Mouse (Mus musculus) heart, embryonic 13.5 days (tissue): ENCODE measurements around the gene Dscam. TPM values are rescaled to one million over a fixed set of nuclear protein-coding genes. Genes with fewer than 3 reads are reported as not detected.

Source experiments
- ATAC-seq: fragments of 200-750 bp; cut with Nextera tagmentation; 2 replicates; pipeline ENCODE4 v1.8.0; 2017; ENCODE audit warnings: moderate TSS enrichment; ENCODE audit not compliant: insufficient number of reproducible peaks, low FRiP score, low TSS enrichment; ENCODE audit errors: extremely low read depth
- H3K27ac ChIP-seq: fragments of 300-500 bp; sonication (generic); replicated peaks from 2 replicates; pipeline ENCODE4 v1.5.1; 2015; ENCODE audit warnings: moderate library complexity, mild to moderate bottlenecking, inconsistent platforms
- H3K27me3 ChIP-seq: fragments of 300-500 bp; sonication (generic); replicated peaks from 2 replicates; pipeline ENCODE4 v1.6.1; 2015; ENCODE audit warnings: mild to moderate bottlenecking, inconsistent platforms
- H3K36me3 ChIP-seq: fragments of 300-500 bp; sonication (generic); 2 replicates; pipeline ENCODE4 v1.6.1; 2015; ENCODE audit warnings: mild to moderate bottlenecking, inconsistent platforms
- H3K4me1 ChIP-seq: fragments of 300-500 bp; sonication (generic); 2 replicates; pipeline ENCODE4 v1.6.1; 2015; ENCODE audit warnings: inconsistent platforms
- H3K4me2 ChIP-seq: fragments of 300-500 bp; sonication (generic); 2 replicates; pipeline ENCODE4 v1.6.1; 2015; ENCODE audit warnings: inconsistent platforms, mild to moderate bottlenecking, moderate library complexity
- H3K4me3 ChIP-seq: fragments of 300-500 bp; sonication (generic); 2 replicates; pipeline ENCODE4 v1.5.1; 2015; ENCODE audit warnings: moderate library complexity, mild to moderate bottlenecking, inconsistent platforms
- H3K9ac ChIP-seq: fragments of 300-500 bp; sonication (generic); 2 replicates; pipeline ENCODE4 v1.6.1; 2015; ENCODE audit warnings: inconsistent platforms, mild to moderate bottlenecking, moderate library complexity
- H3K9me3 ChIP-seq: fragments of 300-500 bp; sonication (generic); 2 replicates; pipeline ENCODE4 v1.6.1; 2016; ENCODE audit warnings: inconsistent platforms
- WGBS: fragments of 180-500 bp; shearing (Covaris S2); methylation state at CpG from one replicate; pipeline ENCODE4 v1.1.7; 2015; ENCODE audit warnings: mixed read lengths; 5-methylcytosine and 5-hydroxymethylcytosine counted together
- polyA plus RNA-seq: library from polyadenylated mRNA; unstranded; fragments of >200 nt; fragmentation: Nextera tagmentation; extraction: Ambion mirVana; gene quantifications from 2 replicates; pipeline ENCODE4 v1.2.1, GENCODE M21; 2015

Dscam gene
- polyA plus RNA-seq, 1 experiment from 2014 or later, result not detected

- Histone ChIP-seq H3K36me3 (no peaks in the 10 kb centered on the region), H3K27ac (no peak overlapping the region), H3K4me2 (no peak overlapping the region), H3K9ac (no peak overlapping the region), H3K9me3 (no peaks in the 10 kb centered on the region), H3K4me3 (no peak overlapping the region), H3K4me1 (peaks cover 34% of the 10 kb centered on the region), H3K27me3 (no peaks in the 10 kb centered on the region)
- 69% methylated on average over 4 of the region's 4 CpGs for WGBS
- ATAC-seq, result no peak
Measured at GRCm38 (mm10) chr16:96855060-96855459, 315.5 kb downstream of the Dscam start.

- ATAC-seq, result no peak
- peaks cover 13% of the 10 kb centered on the region for H3K4me1 ChIP-seq
- H3K4me2 ChIP-seq, result no peak overlapping the region
- no peak overlapping the region for H3K4me3 ChIP-seq
- H3K9me3 ChIP-seq, result no peaks in the 10 kb centered on the region
- no peak overlapping the region for H3K9ac ChIP-seq
- no peaks in the 10 kb centered on the region for H3K36me3 ChIP-seq
- WGBS, result 10% methylated on average over 4 of the region's 4 CpGs
- H3K27me3 ChIP-seq, result no peaks in the 10 kb centered on the region
- no peak overlapping the region for H3K27ac ChIP-seq
Measured at GRCm38 (mm10) chr16:96852383-96852782, 318.2 kb downstream of the Dscam start.

GRCm38 (mm10) chr16:96848916-96849315 lies 321.6 kb downstream of the Dscam start:
- Histone ChIP-seq H3K4me2 (no peak overlapping the region), H3K27ac (no peak overlapping the region), H3K9ac (no peak overlapping the region), H3K9me3 (no peaks in the 10 kb centered on the region), H3K36me3 (no peaks in the 10 kb centered on the region), H3K4me1 (peaks cover 4% of the 10 kb centered on the region; the same call in 1 of the 2 replicates), H3K4me3 (no peak overlapping the region), H3K27me3 (no peaks in the 10 kb centered on the region)
- ATAC-seq, result no peak
- 77% methylated on average over 6 of the region's 6 CpGs for WGBS

- Histone ChIP-seq H3K9me3 (no peaks in the 10 kb centered on the region), H3K4me3 (no peak overlapping the region), H3K9ac (no peak overlapping the region), H3K36me3 (no peaks in the 10 kb centered on the region), H3K4me2 (no peak overlapping the region), H3K27me3 (no peaks in the 10 kb centered on the region), H3K4me1 (no peaks in the 10 kb centered on the region), H3K27ac (no peak overlapping the region)
- ATAC-seq, result no peak
- WGBS, result 39% methylated on average over 1 of the region's 1 CpGs
Measured at GRCm38 (mm10) chr16:96846585-96846984, 324.0 kb downstream of the Dscam start.

GRCm38 (mm10) chr16:96846113-96846512 lies 324.4 kb downstream of the Dscam start:
- H3K27me3 ChIP-seq, result no peaks in the 10 kb centered on the region
- no peaks in the 10 kb centered on the region for H3K36me3 ChIP-seq
- WGBS, result 70% methylated on average over 3 of the region's 3 CpGs
- no peaks in the 10 kb centered on the region for H3K4me1 ChIP-seq
- H3K4me3 ChIP-seq, result no peak overlapping the region
- no peaks in the 10 kb centered on the region for H3K9me3 ChIP-seq
- no peak overlapping the region for H3K27ac ChIP-seq
- H3K4me2 ChIP-seq, result no peak overlapping the region
- H3K9ac ChIP-seq, result no peak overlapping the region
- ATAC-seq, result no peak

GRCm38 (mm10) chr16:96845475-96846098 lies 325.0 kb downstream of the Dscam start:
- H3K4me3 ChIP-seq, result no peak overlapping the region
- no peaks in the 10 kb centered on the region for H3K36me3 ChIP-seq
- no peak overlapping the region for H3K27ac ChIP-seq
- H3K4me1 ChIP-seq, result no peaks in the 10 kb centered on the region
- no peak overlapping the region for H3K4me2 ChIP-seq
- H3K9me3 ChIP-seq, result no peaks in the 10 kb centered on the region
- H3K9ac ChIP-seq, result no peak overlapping the region
- ATAC-seq, result no peak
- H3K27me3 ChIP-seq, result no peaks in the 10 kb centered on the region
- 73% methylated on average over 3 of the region's 3 CpGs for WGBS

- no peaks in the 10 kb centered on the region for H3K36me3 ChIP-seq
- H3K9me3 ChIP-seq, result no peaks in the 10 kb centered on the region
- WGBS, result 66% methylated on average over 9 of the region's 9 CpGs
- no peak for ATAC-seq
- H3K27ac ChIP-seq, result no peak overlapping the region
- H3K27me3 ChIP-seq, result no peaks in the 10 kb centered on the region
- H3K4me1 ChIP-seq, result no peaks in the 10 kb centered on the region
- no peak overlapping the region for H3K4me2 ChIP-seq
- H3K9ac ChIP-seq, result no peak overlapping the region
- H3K4me3 ChIP-seq, result no peak overlapping the region
Measured at GRCm38 (mm10) chr16:96843691-96844400, 326.7 kb downstream of the Dscam start.

GRCm38 (mm10) chr16:96842829-96843360 lies 327.7 kb downstream of the Dscam start:
- no peaks in the 10 kb centered on the region for H3K4me1 ChIP-seq
- H3K27me3 ChIP-seq, result no peaks in the 10 kb centered on the region
- no peak overlapping the region for H3K4me3 ChIP-seq
- no peak overlapping the region for H3K4me2 ChIP-seq
- no peak for ATAC-seq
- H3K27ac ChIP-seq, result no peak overlapping the region
- H3K36me3 ChIP-seq, result no peaks in the 10 kb centered on the region
- H3K9ac ChIP-seq, result no peak overlapping the region
- 79% methylated on average over 3 of the region's 3 CpGs for WGBS
- no peaks in the 10 kb centered on the region for H3K9me3 ChIP-seq

GRCm38 (mm10) chr16:96819649-96820048 lies 350.9 kb downstream of the Dscam start:
- ATAC-seq, result no peak
- Histone ChIP-seq H3K4me2 (no peak overlapping the region), H3K27ac (no peak overlapping the region), H3K4me3 (no peak overlapping the region), H3K9me3 (no peaks in the 10 kb centered on the region), H3K4me1 (no peaks in the 10 kb centered on the region), H3K27me3 (peaks cover 7% of the 10 kb centered on the region; the same call in 1 of the 2 replicates), H3K9ac (no peak overlapping the region), H3K36me3 (no peaks in the 10 kb centered on the region)
- 22% methylated on average over 16 of the region's 16 CpGs for WGBS

- no peak overlapping the region for H3K9ac ChIP-seq
- no peaks in the 10 kb centered on the region for H3K27me3 ChIP-seq
- H3K4me1 ChIP-seq, result peaks cover 13% of the 10 kb centered on the region; the same call in 1 of the 2 replicates
- no peak overlapping the region; the same call in 1 of the 2 replicates for H3K27ac ChIP-seq
- no peaks in the 10 kb centered on the region for H3K9me3 ChIP-seq
- no peak for ATAC-seq
- H3K4me2 ChIP-seq, result no peak overlapping the region
- WGBS, result 82% methylated on average over 1 of the region's 1 CpGs
- no peaks in the 10 kb centered on the region for H3K36me3 ChIP-seq
- no peak overlapping the region for H3K4me3 ChIP-seq
Measured at GRCm38 (mm10) chr16:96806298-96806697, 364.3 kb downstream of the Dscam start.

GRCm38 (mm10) chr16:96802636-96803035 lies 367.9 kb downstream of the Dscam start:
- no peaks in the 10 kb centered on the region for H3K27me3 ChIP-seq
- H3K9ac ChIP-seq, result no peak overlapping the region
- no peak overlapping the region for H3K27ac ChIP-seq
- H3K9me3 ChIP-seq, result no peaks in the 10 kb centered on the region
- no peaks in the 10 kb centered on the region for H3K36me3 ChIP-seq
- no peak for ATAC-seq
- H3K4me3 ChIP-seq, result no peak overlapping the region
- WGBS, result 50% methylated on average over 2 of the region's 2 CpGs
- H3K4me1 ChIP-seq, result peaks cover 13% of the 10 kb centered on the region; the same call in 1 of the 2 replicates
- no peak overlapping the region for H3K4me2 ChIP-seq
